Mouse (Mus musculus): ENCODE data around the gene Shank1. TPM values are rescaled to one million over a fixed set of nuclear protein-coding genes. Genes with fewer than 3 reads are reported as not detected.

Gene Shank1
- polyA plus RNA-seq, 1 experiment, result 0.59 TPM

DNA sequence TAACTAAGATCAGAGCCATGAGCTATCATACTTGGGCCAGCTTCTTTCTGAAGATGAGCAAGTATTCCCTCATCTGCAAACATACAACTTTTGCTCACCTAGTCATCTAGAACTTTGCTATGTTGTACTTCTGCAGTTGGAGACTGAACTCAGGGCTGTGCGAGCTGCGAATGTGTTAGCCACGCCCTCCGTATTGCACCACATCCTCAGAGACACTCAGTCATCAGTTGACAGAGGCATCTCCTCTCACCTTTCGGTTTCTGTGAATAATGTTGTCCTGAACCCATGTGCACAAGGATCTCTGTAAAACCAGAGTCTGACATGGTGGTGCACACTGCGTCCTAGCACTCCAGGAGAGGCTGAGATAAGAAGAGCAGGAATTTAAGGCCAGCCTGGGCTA lies 91.6 kb downstream of the Shank1 start:
- Histone ChIP-seq H3K4me3 (ENCODE audit: insufficient read depth, low read depth, low read length) (no peak overlapping the region), H3K4me1 (ENCODE audit: control insufficient read depth, insufficient read depth, insufficient read length, low read length) (no peaks in the 10 kb centered on the region), H3K27ac (replicated peaks; ENCODE audit: low read depth, low read length) (no peak overlapping the region)

DNA sequence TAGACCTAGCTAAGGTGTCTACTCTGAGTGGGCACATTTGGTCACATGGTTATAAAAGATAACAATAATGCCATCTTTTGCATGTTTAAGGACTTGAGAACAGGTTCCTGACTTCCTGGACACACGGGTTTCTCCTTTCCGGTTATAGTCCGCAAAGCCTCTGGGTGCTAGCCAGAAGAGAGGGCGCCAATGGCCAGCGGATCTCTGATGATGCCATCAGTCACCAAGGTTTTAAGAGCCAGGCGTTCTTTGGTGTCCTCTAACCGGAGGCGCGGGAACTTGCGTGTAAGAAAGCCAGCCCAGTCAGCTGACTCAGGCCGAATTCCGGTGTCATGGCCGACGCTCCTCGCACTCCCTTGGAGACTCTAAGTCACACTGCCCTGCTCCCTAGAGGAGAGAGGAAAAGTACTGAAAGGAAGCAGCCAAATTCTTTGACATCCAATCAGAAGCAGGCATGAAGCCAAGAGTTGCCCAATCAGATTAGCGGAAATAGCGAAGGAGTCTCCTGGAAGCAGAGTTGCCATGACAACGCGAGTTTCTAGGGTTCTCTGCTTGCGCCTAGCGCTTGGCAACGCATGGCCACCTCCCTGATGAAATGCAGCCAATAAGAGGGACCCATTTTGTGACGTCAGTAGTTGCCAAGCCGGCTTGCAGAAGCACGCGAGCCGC lies 95.4 kb downstream of the Shank1 start:
- Histone ChIP-seq H3K4me1 (ENCODE audit: control insufficient read depth, insufficient read depth, insufficient read length, low read length) (no peaks in the 10 kb centered on the region), H3K4me3 (ENCODE audit: insufficient read depth, low read depth, low read length) (peak overlapping the region; percentile 33), H3K27ac (replicated peaks; ENCODE audit: low read depth, low read length) (no peak overlapping the region)

DNA sequence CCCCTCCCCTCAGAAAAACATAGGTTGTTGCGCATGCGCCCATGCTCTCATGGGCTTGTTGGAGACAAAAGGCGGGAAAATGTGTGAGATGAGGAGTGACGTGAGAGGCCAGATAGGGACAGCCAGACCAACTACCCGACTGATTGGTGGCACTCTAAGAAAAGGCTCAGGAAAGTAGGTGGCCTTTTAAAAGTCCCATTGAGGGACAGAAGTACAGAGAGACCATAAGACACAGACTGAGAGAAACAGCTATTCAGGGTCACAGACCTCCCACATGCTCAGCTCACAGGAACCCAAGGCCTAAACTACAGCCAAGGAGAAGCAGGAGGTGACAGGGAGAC lies 95.9 kb downstream of the Shank1 start:
- H3K4me3 ChIP-seq (ENCODE audit: insufficient read depth, low read depth, low read length), result peak overlapping the region; percentile 33; the same call in 1 of the 2 replicates

More for the DNA sequence above, 95.9 kb downstream of the Shank1 start:
- Histone ChIP-seq H3K27ac (replicated peaks; ENCODE audit: low read depth, low read length) (no peak overlapping the region), H3K4me1 (ENCODE audit: control insufficient read depth, insufficient read depth, insufficient read length, low read length) (no peaks in the 10 kb centered on the region)

Other genes starting within 250 kb of the Shank1 start
- gene Klk1b21, start 207.9 kb upstream of the Shank1 start, polyA plus RNA-seq (2012; ENCODE audit: insufficient read depth, insufficient read length, missing spikeins), result not detected in 2 replicates
- gene Klk1b22, start 197.6 kb upstream of the Shank1 start, polyA plus RNA-seq (2012; ENCODE audit: insufficient read depth, insufficient read length, missing spikeins), result not detected in 2 replicates
- gene Klk1b16, start 173.5 kb upstream of the Shank1 start, polyA plus RNA-seq (2012; ENCODE audit: insufficient read depth, insufficient read length, missing spikeins), result not detected in 2 replicates
- not detected in 2 replicates for gene Klk1b24, start 122.0 kb upstream of the Shank1 start, polyA plus RNA-seq (2012; ENCODE audit: insufficient read depth, insufficient read length, missing spikeins)
- gene Klk1b3, start 112.1 kb upstream of the Shank1 start, polyA plus RNA-seq (2012; ENCODE audit: insufficient read depth, insufficient read length, missing spikeins), result not detected in 2 replicates
- gene Klk1b4, start 102.8 kb upstream of the Shank1 start, polyA plus RNA-seq (2012; ENCODE audit: insufficient read depth, insufficient read length, missing spikeins), result not detected in 2 replicates
- gene Klk1b5, start 94.3 kb upstream of the Shank1 start, polyA plus RNA-seq (2012; ENCODE audit: insufficient read depth, insufficient read length, missing spikeins), result not detected in 2 replicates
- gene Klk1, start 84.9 kb upstream of the Shank1 start, polyA plus RNA-seq (2012; ENCODE audit: insufficient read depth, insufficient read length, missing spikeins), result not detected in 2 replicates
- gene Gm36864, start 74.1 kb upstream of the Shank1 start, polyA plus RNA-seq (2012; ENCODE audit: insufficient read depth, insufficient read length, missing spikeins), result not detected in 2 replicates
- not detected in 2 replicates for gene 1700028J19Rik, start 63.6 kb upstream of the Shank1 start, polyA plus RNA-seq (2012; ENCODE audit: insufficient read depth, insufficient read length, missing spikeins)
- 5.5 and 5.7 TPM in 2 replicates for gene 2410002F23Rik, start 63.5 kb upstream of the Shank1 start, polyA plus RNA-seq (2012; ENCODE audit: insufficient read depth, insufficient read length, missing spikeins)
- not detected in 2 replicates for gene Acp4, start 52.9 kb upstream of the Shank1 start, polyA plus RNA-seq (2012; ENCODE audit: insufficient read depth, insufficient read length, missing spikeins)
- gene Gm15517, start 48.8 kb upstream of the Shank1 start, polyA plus RNA-seq (2012; ENCODE audit: insufficient read depth, insufficient read length, missing spikeins), result not detected in 2 replicates
- gene Clec11a, start 3.4 kb upstream of the Shank1 start, polyA plus RNA-seq (2012; ENCODE audit: insufficient read depth, insufficient read length, missing spikeins), result 1.4 and 1.8 TPM in 2 replicates
- gene Syt3, start 73.8 kb downstream of the Shank1 start, polyA plus RNA-seq (2012; ENCODE audit: insufficient read depth, insufficient read length, missing spikeins), result 3.2 and 4.9 TPM in 2 replicates
- not detected in 2 replicates for gene 1700008O03Rik, start 75.6 kb downstream of the Shank1 start, polyA plus RNA-seq (2012; ENCODE audit: insufficient read depth, insufficient read length, missing spikeins)
- not detected in 2 replicates for gene Lrrc4b, start 118.8 kb downstream of the Shank1 start, polyA plus RNA-seq (2012; ENCODE audit: insufficient read depth, insufficient read length, missing spikeins)
- gene Aspdh, start 155.1 kb downstream of the Shank1 start, polyA plus RNA-seq (2012; ENCODE audit: insufficient read depth, insufficient read length, missing spikeins), result not detected in 2 replicates
- 25.2 and 29.4 TPM in 2 replicates for gene Josd2, start 157.7 kb downstream of the Shank1 start, polyA plus RNA-seq (2012; ENCODE audit: insufficient read depth, insufficient read length, missing spikeins)
- gene Emc10, start 186.3 kb downstream of the Shank1 start, polyA plus RNA-seq (2012; ENCODE audit: insufficient read depth, insufficient read length, missing spikeins), result 80.2 and 97.6 TPM in 2 replicates
- 3.2 and 3.6 TPM in 2 replicates for gene Fam71e1, start 186.3 kb downstream of the Shank1 start, polyA plus RNA-seq (2012; ENCODE audit: insufficient read depth, insufficient read length, missing spikeins)
- gene Mybpc2, start 214.4 kb downstream of the Shank1 start, polyA plus RNA-seq (2012; ENCODE audit: insufficient read depth, insufficient read length, missing spikeins), result 10.9 and 25.7 TPM in 2 replicates
- not detected in 2 replicates for gene Spib, start 221.8 kb downstream of the Shank1 start, polyA plus RNA-seq (2012; ENCODE audit: insufficient read depth, insufficient read length, missing spikeins)
- 2.6 and 3.9 TPM in 2 replicates for gene Pold1, start 238.6 kb downstream of the Shank1 start, polyA plus RNA-seq (2012; ENCODE audit: insufficient read depth, insufficient read length, missing spikeins)
- 49.1 and 54.3 TPM in 2 replicates for gene Nr1h2, start 243.7 kb downstream of the Shank1 start, polyA plus RNA-seq (2012; ENCODE audit: insufficient read depth, insufficient read length, missing spikeins)